Mouse (Mus musculus) spleen, adult 2 months (tissue): Measurements from ENCODE around the gene Hba-x.

Source experiments
- CTCF ChIP-seq: fragments of 200-500 bp; IDR thresholded peaks from 2 replicates; pipeline ENCODE4 v1.5.1; 2011; ENCODE audit warnings: mild to moderate bottlenecking, inconsistent platforms; ENCODE audit not compliant: insufficient read depth, insufficient read length, insufficient replicate concordance; ENCODE audit errors: extremely low read depth
- POLR2A ChIP-seq: fragments of 200-500 bp; IDR thresholded peaks from 2 replicates; pipeline ENCODE4 v1.6.1; 2011; ENCODE audit warnings: low read depth, low read length, inconsistent platforms

DNA sequence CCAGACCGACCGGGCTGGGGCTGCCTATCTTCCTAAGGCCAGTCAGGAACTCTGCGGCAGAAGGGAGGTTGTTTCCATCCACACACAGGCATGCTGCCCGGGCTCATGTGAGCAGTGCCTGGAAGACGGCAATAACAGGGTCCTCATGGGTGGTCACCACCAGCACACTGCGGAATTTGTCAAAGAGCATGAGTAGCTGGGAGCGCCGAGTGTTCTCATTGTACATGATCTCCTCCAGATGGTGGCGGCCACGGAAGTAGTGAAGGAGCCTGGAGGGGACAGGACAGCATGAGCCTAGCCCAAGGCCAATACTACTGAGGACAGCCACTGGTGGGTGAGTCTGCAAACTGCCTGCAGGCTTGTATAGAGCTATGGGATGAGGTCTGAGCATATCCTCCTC, 43.4 kb upstream of the Hba-x start:
- TF ChIP-seq CTCF = no peak
- no peak for TF ChIP-seq POLR2A
